Mouse (Mus musculus): ENCODE data around the gene Nol4l.

- TF ChIP-seq TAL1 (IDR thresholded peaks at IDR 0.05; ENCODE audit: low read length) (no peak), GATA1 (IDR thresholded peaks at IDR 0.05; ENCODE audit: low read length) (no peak)
Measured at GRCm38 (mm10) chr2:153418381-153418780, 111.4 kb downstream of the Nol4l start.
